Mouse (Mus musculus): Measurements from ENCODE around the gene Dusp28. TPM values are rescaled to one million over a fixed set of nuclear protein-coding genes. Genes with fewer than 3 reads are reported as not detected.

Dusp28 gene
- total and polyA plus RNA-seq, 3 experiments: 11.9 to 12.0 TPM; not detected in 1

DNA sequence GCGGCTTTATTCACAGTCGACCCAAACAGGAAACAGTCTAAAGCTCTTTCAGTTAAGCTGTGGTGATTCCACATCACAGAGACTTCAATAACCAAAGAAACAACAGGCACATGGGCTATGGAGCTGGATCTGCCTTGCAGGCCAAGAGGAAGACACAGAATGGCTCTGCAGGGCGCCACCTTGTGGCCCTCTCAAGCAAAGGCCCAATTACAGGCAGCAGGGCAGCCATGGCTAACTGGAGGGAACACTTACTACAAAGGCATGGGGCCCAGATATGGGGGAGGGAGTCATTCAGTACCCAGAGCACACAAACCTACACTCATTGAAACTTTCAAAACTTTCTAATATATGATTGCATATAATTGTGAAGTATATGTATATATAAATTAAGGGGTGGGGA is 11.7 kb upstream of the Dusp28 start:
- no peaks in the 10 kb centered on the region for H3K9me3 ChIP-seq (replicated peaks; ENCODE audit: insufficient read depth, low read length)
- no peaks in the 10 kb centered on the region for H3K79me2 ChIP-seq (ENCODE audit: control insufficient read depth, insufficient read depth, low read length, poor library complexity)
- TF ChIP-seq ZKSCAN1 (IDR thresholded peaks at IDR 0.05; ENCODE audit: low read depth, low read length): no peak
- TF ChIP-seq MEF2A (IDR thresholded peaks at IDR 0.05; ENCODE audit: extremely low read depth, insufficient replicate concordance, low read depth, low read length, poor library complexity, severe bottlenecking): no peak
- peak; percentile 64; the same call in 1 of the 2 replicates for TF ChIP-seq ZC3H11A (IDR thresholded peaks at IDR 0.05; ENCODE audit: low read depth, low read length)
- peak; percentile 98 to 99 (median 98) for TF ChIP-seq CTCF (IDR thresholded peaks at IDR 0.05 in 2 of 3, conservative IDR thresholded peaks at IDR 0.05 in 1 of 3; ENCODE audit: control insufficient read depth in 1 of 3, insufficient read depth in 1 of 3, low read depth in 2 of 3, low read length in 3 of 3, poor library complexity in 1 of 3, severe bottlenecking in 1 of 3)
- no peak for TF ChIP-seq ELF1 (IDR thresholded peaks at IDR 0.05; ENCODE audit: low read depth, low read length)
- no peak for TF ChIP-seq USF2 (IDR thresholded peaks at IDR 0.05; ENCODE audit: borderline replicate concordance in 1 of 2, insufficient read depth in 1 of 2, low read depth in 1 of 2, low read length in 2 of 2)
- no peak for TF ChIP-seq CHD2 (IDR thresholded peaks at IDR 0.05; ENCODE audit: low read length)
- no peak for TF ChIP-seq GABPA (IDR thresholded peaks at IDR 0.05; ENCODE audit: low read depth, low read length)
- TF ChIP-seq POLR2AphosphoS2 (IDR thresholded peaks at IDR 0.05; ENCODE audit: low read length): no peak
- TF ChIP-seq TBP (IDR thresholded peaks at IDR 0.05; ENCODE audit: low read depth, low read length): no peak
- 0 out of 2 replicates have a peak, but pooled peaks have one; percentile 36 for TF ChIP-seq MYC (IDR thresholded peaks at IDR 0.05; ENCODE audit: low read depth, low read length)
- TF ChIP-seq BHLHE40 (IDR thresholded peaks at IDR 0.05; ENCODE audit: borderline replicate concordance, low read depth, low read length): no peak
- no peak for TF ChIP-seq MXI1 (IDR thresholded peaks at IDR 0.05; ENCODE audit: low read depth, low read length)
- no peak for TF ChIP-seq NRF1 (IDR thresholded peaks at IDR 0.05; ENCODE audit: insufficient read depth, low read depth, low read length, poor library complexity, severe bottlenecking)
- no peak for TF ChIP-seq MAX (IDR thresholded peaks at IDR 0.05; ENCODE audit: low read length)
- TF ChIP-seq RCOR1 (IDR thresholded peaks at IDR 0.05; ENCODE audit: low read depth, low read length): no peak
- no peak for TF ChIP-seq HCFC1 (IDR thresholded peaks at IDR 0.05; ENCODE audit: low read depth, low read length)
- TF ChIP-seq CHD1 (IDR thresholded peaks at IDR 0.05; ENCODE audit: low read depth, low read length): no peak
- peak; percentile 96 for TF ChIP-seq SMC3 (IDR thresholded peaks at IDR 0.05; ENCODE audit: low read depth, low read length)
- no peak for TF ChIP-seq UBTF (IDR thresholded peaks at IDR 0.05; ENCODE audit: borderline replicate concordance, insufficient read depth, low read depth, low read length)
- TF ChIP-seq ZNF384 (IDR thresholded peaks at IDR 0.05; ENCODE audit: low read depth, low read length): no peak
- 0 out of 2 replicates have a peak, but pooled peaks have one; percentile 15 for TF ChIP-seq TCF12 (IDR thresholded peaks at IDR 0.05; ENCODE audit: low read depth, low read length)
- no peak for TF ChIP-seq KAT2A (conservative IDR thresholded peaks at IDR 0.05; ENCODE audit: low read depth, low read length)
- TF ChIP-seq RAD21 (IDR thresholded peaks at IDR 0.05; ENCODE audit: low read depth, low read length): peak; percentile 72
- no peak for TF ChIP-seq USF1 (IDR thresholded peaks at IDR 0.05; ENCODE audit: low read depth, low read length)
- TF ChIP-seq TAL1 (IDR thresholded peaks at IDR 0.05; ENCODE audit: low read length): no peak
- no peak for TF ChIP-seq ETS1 (IDR thresholded peaks at IDR 0.05; ENCODE audit: low read depth, low read length)
- TF ChIP-seq POLR2AphosphoS5 (IDR thresholded peaks at IDR 0.05; ENCODE audit: borderline replicate concordance, low read depth, low read length): no peak
- TF ChIP-seq MAZ (IDR thresholded peaks at IDR 0.05; ENCODE audit: low read depth, low read length): no peak
- TF ChIP-seq E2F4 (IDR thresholded peaks at IDR 0.05; ENCODE audit: borderline replicate concordance, low read depth, low read length): no peak
- no peak for TF ChIP-seq ZMIZ1 (IDR thresholded peaks at IDR 0.05; ENCODE audit: low read depth, low read length)
- TF ChIP-seq POLR2A (IDR thresholded peaks at IDR 0.05; ENCODE audit: control insufficient read depth in 1 of 2, insufficient read depth in 1 of 2, low read depth in 1 of 2, low read length in 2 of 2, poor library complexity in 1 of 2): no peak
- no peaks in the 10 kb centered on the region for H3K4me1 ChIP-seq (ENCODE audit: control insufficient read depth in 1 of 2, insufficient read depth in 2 of 2, low read length in 2 of 2)
- DNase-seq (ENCODE audit: low read depth, low spot score): peak; percentile 88
- H3K36me3 ChIP-seq (ENCODE audit: control insufficient read depth in 1 of 2, insufficient read depth in 2 of 2, low read length in 2 of 2): no peaks in the 10 kb centered on the region
- no peak overlapping the region for H3K4me3 ChIP-seq (ENCODE audit: control insufficient read depth in 1 of 2, insufficient read depth in 1 of 2, low read depth in 2 of 2, low read length in 2 of 2)
- no peak overlapping the region for H3K27ac ChIP-seq (ENCODE audit: control insufficient read depth, low read depth, low read length)
- H3K27me3 ChIP-seq (ENCODE audit: control insufficient read depth in 1 of 2, insufficient read depth in 2 of 2, low read length in 2 of 2): peaks cover 11 to 13% of the 10 kb centered on the region in 2 experiments
- no peak overlapping the region for H3K9ac ChIP-seq (ENCODE audit: control insufficient read depth, low read depth, low read length, poor library complexity, severe bottlenecking)

All from MEL (cell line).